Mouse (Mus musculus): Measurements from ENCODE around the gene Zc3h18. TPM values are rescaled to one million over a fixed set of nuclear protein-coding genes. Genes with fewer than 3 reads are reported as not detected.
A peak's percentile ranks its signal among the peaks of the same experiment; 100 is the strongest.

Gene Zc3h18
- total and polyA plus RNA-seq, 3 experiments: 30.2 to 122 (median 98.5) TPM

- no peak overlapping the region for H3K9ac ChIP-seq (ENCODE audit: control insufficient read depth, low read depth, low read length, poor library complexity, severe bottlenecking)
- no peaks in the 10 kb centered on the region for H3K9me3 ChIP-seq (replicated peaks; ENCODE audit: insufficient read depth, low read length)
- H3K36me3 ChIP-seq (ENCODE audit: control insufficient read depth in 1 of 2, insufficient read depth in 2 of 2, low read length in 2 of 2): peaks cover 0 to 41% of the 10 kb centered on the region in 2 experiments; a peak in 2 of 4 replicates
- H3K79me2 ChIP-seq (ENCODE audit: control insufficient read depth, insufficient read depth, low read length, poor library complexity): peaks cover 1% of the 10 kb centered on the region
- H3K4me3 ChIP-seq (ENCODE audit: control insufficient read depth in 1 of 2, insufficient read depth in 1 of 2, low read depth in 2 of 2, low read length in 2 of 2): no peak overlapping the region
- no peak overlapping the region for H3K27ac ChIP-seq (ENCODE audit: control insufficient read depth, low read depth, low read length)
- TF ChIP-seq POLR2AphosphoS2 (IDR thresholded peaks at IDR 0.05; ENCODE audit: low read length) (no peak), CTCF (IDR thresholded peaks at IDR 0.05 in 2 of 3, conservative IDR thresholded peaks at IDR 0.05 in 1 of 3; ENCODE audit: control insufficient read depth in 1 of 3, insufficient read depth in 1 of 3, low read depth in 2 of 3, low read length in 3 of 3, poor library complexity in 1 of 3, severe bottlenecking in 1 of 3) (peak; percentile 34 to 53 (median 49); a peak in 5 of 6 replicates), ZC3H11A (IDR thresholded peaks at IDR 0.05; ENCODE audit: low read depth, low read length) (peak; percentile 40; the same call in 1 of the 2 replicates), RAD21 (IDR thresholded peaks at IDR 0.05; ENCODE audit: low read depth, low read length) (peak; percentile 55), MYC (IDR thresholded peaks at IDR 0.05; ENCODE audit: low read depth, low read length) (0 out of 2 replicates have a peak, but pooled peaks have one; percentile 41), SMC3 (IDR thresholded peaks at IDR 0.05; ENCODE audit: low read depth, low read length) (peak; percentile 51), MEF2A (IDR thresholded peaks at IDR 0.05; ENCODE audit: extremely low read depth, insufficient replicate concordance, low read depth, low read length, poor library complexity, severe bottlenecking) (no peak), BHLHE40 (IDR thresholded peaks at IDR 0.05; ENCODE audit: borderline replicate concordance, low read depth, low read length) (no peak), NRF1 (IDR thresholded peaks at IDR 0.05; ENCODE audit: insufficient read depth, low read depth, low read length, poor library complexity, severe bottlenecking) (no peak), POLR2A (IDR thresholded peaks at IDR 0.05; ENCODE audit: control insufficient read depth in 1 of 2, insufficient read depth in 1 of 2, low read depth in 1 of 2, low read length in 2 of 2, poor library complexity in 1 of 2) (no peak)
- no peaks in the 10 kb centered on the region for H3K4me1 ChIP-seq (ENCODE audit: control insufficient read depth in 1 of 2, insufficient read depth in 2 of 2, low read length in 2 of 2)
- peak; percentile 53 for DNase-seq (ENCODE audit: low read depth, low spot score)
- H3K27me3 ChIP-seq (ENCODE audit: control insufficient read depth in 1 of 2, insufficient read depth in 2 of 2, low read length in 2 of 2): no peaks in the 10 kb centered on the region
Observed at GRCm38 (mm10) chr8:122389357-122389756, 12.9 kb downstream of the Zc3h18 start.

GRCm38 (mm10) chr8:122390758-122391157, 14.3 kb downstream of the Zc3h18 start:
- H3K27ac ChIP-seq (ENCODE audit: control insufficient read depth, low read depth, low read length): no peak overlapping the region
- H3K9me3 ChIP-seq (replicated peaks; ENCODE audit: insufficient read depth, low read length): no peaks in the 10 kb centered on the region
- TF ChIP-seq MAFK (IDR thresholded peaks at IDR 0.05; ENCODE audit: borderline replicate concordance, low read depth, low read length) (no peak), CTCF (IDR thresholded peaks at IDR 0.05 in 2 of 3, conservative IDR thresholded peaks at IDR 0.05 in 1 of 3; ENCODE audit: control insufficient read depth in 1 of 3, insufficient read depth in 1 of 3, low read depth in 2 of 3, low read length in 3 of 3, poor library complexity in 1 of 3, severe bottlenecking in 1 of 3) (no peak), CHD2 (IDR thresholded peaks at IDR 0.05; ENCODE audit: low read length) (no peak), JUND (IDR thresholded peaks at IDR 0.05; ENCODE audit: low read depth, low read length) (no peak), KAT2A (conservative IDR thresholded peaks at IDR 0.05; ENCODE audit: low read depth, low read length) (no peak), NRF1 (IDR thresholded peaks at IDR 0.05; ENCODE audit: insufficient read depth, low read depth, low read length, poor library complexity, severe bottlenecking) (no peak), MXI1 (IDR thresholded peaks at IDR 0.05; ENCODE audit: low read depth, low read length) (no peak), TAL1 (IDR thresholded peaks at IDR 0.05; ENCODE audit: low read length) (no peak), SIN3A (IDR thresholded peaks at IDR 0.05; ENCODE audit: low read length) (no peak), ZMIZ1 (IDR thresholded peaks at IDR 0.05; ENCODE audit: low read depth, low read length) (no peak), ZC3H11A (IDR thresholded peaks at IDR 0.05; ENCODE audit: low read depth, low read length) (no peak), USF2 (IDR thresholded peaks at IDR 0.05; ENCODE audit: borderline replicate concordance in 1 of 2, insufficient read depth in 1 of 2, low read depth in 1 of 2, low read length in 2 of 2) (no peak)
- no peaks in the 10 kb centered on the region for H3K4me1 ChIP-seq (ENCODE audit: control insufficient read depth in 1 of 2, insufficient read depth in 2 of 2, low read length in 2 of 2)
- no peaks in the 10 kb centered on the region for H3K27me3 ChIP-seq (ENCODE audit: control insufficient read depth in 1 of 2, insufficient read depth in 2 of 2, low read length in 2 of 2)
- no peak overlapping the region for H3K4me3 ChIP-seq (ENCODE audit: control insufficient read depth in 1 of 2, insufficient read depth in 1 of 2, low read depth in 2 of 2, low read length in 2 of 2)
- H3K36me3 ChIP-seq (ENCODE audit: control insufficient read depth in 1 of 2, insufficient read depth in 2 of 2, low read length in 2 of 2): peaks cover 0 to 38% of the 10 kb centered on the region in 2 experiments; a peak in 2 of 4 replicates
- H3K9ac ChIP-seq (ENCODE audit: control insufficient read depth, low read depth, low read length, poor library complexity, severe bottlenecking): no peak overlapping the region
- H3K79me2 ChIP-seq (ENCODE audit: control insufficient read depth, insufficient read depth, low read length, poor library complexity): no peaks in the 10 kb centered on the region; the same call in none of the 2 replicates
- no peak for DNase-seq (ENCODE audit: low read depth, low spot score)

Data from MEL (cell line).